Mouse (Mus musculus) small intestine, adult 2 months (tissue): ENCODE results near the gene Ppcdc. TPM values are rescaled to one million over a fixed set of nuclear protein-coding genes. Genes with fewer than 3 reads are reported as not detected.

Experiments
- H3K27ac ChIP-seq: fragments of 200-500 bp; 2 replicates; pipeline ENCODE4 v1.5.1; 2012; ENCODE audit warnings: low read depth, low read length, control low read depth, inconsistent platforms; ENCODE audit not compliant: insufficient read depth
- H3K27me3 ChIP-seq: fragments of 200-500 bp; 2 replicates; pipeline ENCODE4 v1.6.1; 2012; ENCODE audit warnings: mild to moderate bottlenecking, moderate library complexity, low read length, inconsistent platforms; ENCODE audit not compliant: control insufficient read depth, insufficient read depth
- H3K36me3 ChIP-seq: fragments of 200-500 bp; 2 replicates; pipeline ENCODE4 v1.6.1; 2012; ENCODE audit warnings: mild to moderate bottlenecking, low read length, control low read depth, inconsistent platforms; ENCODE audit not compliant: control insufficient read depth, insufficient read depth
- H3K4me1 ChIP-seq: fragments of 200-500 bp; 2 replicates; pipeline ENCODE4 v1.6.1; 2012; ENCODE audit warnings: low read length, inconsistent platforms, mixed read lengths; ENCODE audit not compliant: control insufficient read depth, insufficient read depth, insufficient read length
- H3K4me3 ChIP-seq: fragments of 200-500 bp; 2 replicates; pipeline ENCODE4 v1.5.1; 2012; ENCODE audit warnings: low read depth, mild to moderate bottlenecking, control low read depth, inconsistent platforms, low read length, moderate library complexity
- CTCF ChIP-seq: fragments of 200-500 bp; IDR thresholded peaks from 2 replicates; pipeline ENCODE4 v1.5.1; 2012; ENCODE audit warnings: low read depth, mild to moderate bottlenecking, control low read depth, inconsistent platforms, low read length, moderate library complexity, mixed read lengths; ENCODE audit not compliant: insufficient replicate concordance, insufficient read length; ENCODE audit errors: extremely low read depth
- POLR2A ChIP-seq: fragments of 200-500 bp; IDR thresholded peaks from 2 replicates; pipeline ENCODE4 v1.6.1; 2012; ENCODE audit warnings: low read depth, mild to moderate bottlenecking, control low read depth, inconsistent platforms, low read length, moderate library complexity
- WGBS: fragments of 180-500 bp; shearing (Covaris S2); methylation state at CpG from one replicate; pipeline ENCODE4 v1.1.7; 2018; 5-methylcytosine and 5-hydroxymethylcytosine counted together
- polyA plus RNA-seq: library from polyadenylated mRNA; depleted of rRNA; stranded (reverse); fragments of >200 nt; gene quantifications from 2 replicates; pipeline ENCODE4 v1.2.3, GENCODE M21; 2012

Gene Ppcdc
- polyA plus RNA-seq, 1 experiment, result 14.2 TPM

DNA sequence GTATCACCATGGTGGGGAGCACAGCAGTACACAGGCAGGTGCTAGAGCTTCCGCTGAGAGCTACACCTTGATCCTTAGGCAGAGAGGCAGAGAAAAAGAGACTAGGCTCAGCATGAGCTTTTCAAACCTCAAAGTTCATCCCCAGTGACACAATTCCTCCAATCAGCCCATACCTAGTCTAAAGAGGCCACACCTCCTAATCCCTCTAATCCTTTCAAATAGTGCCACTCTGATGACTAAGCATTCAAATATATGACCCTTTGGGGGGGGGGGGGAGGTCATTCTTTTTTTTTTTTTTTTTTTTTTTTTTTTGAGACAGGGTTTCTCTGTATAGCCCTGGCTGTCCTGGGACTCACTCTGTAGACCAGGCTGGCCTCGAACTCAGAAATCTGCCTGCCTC, 41.2 kb downstream of the Ppcdc start:
- no peak overlapping the region for H3K4me3 ChIP-seq
- no peak for TF ChIP-seq POLR2A
- 100% methylated on average over 2 of the region's 2 CpGs for WGBS
- no peak overlapping the region for H3K27ac ChIP-seq
- H3K27me3 ChIP-seq, result no peaks in the 10 kb centered on the region
- H3K4me1 ChIP-seq, result peaks cover 10% of the 10 kb centered on the region; the same call in 1 of the 2 replicates
- no peaks in the 10 kb centered on the region for H3K36me3 ChIP-seq

DNA sequence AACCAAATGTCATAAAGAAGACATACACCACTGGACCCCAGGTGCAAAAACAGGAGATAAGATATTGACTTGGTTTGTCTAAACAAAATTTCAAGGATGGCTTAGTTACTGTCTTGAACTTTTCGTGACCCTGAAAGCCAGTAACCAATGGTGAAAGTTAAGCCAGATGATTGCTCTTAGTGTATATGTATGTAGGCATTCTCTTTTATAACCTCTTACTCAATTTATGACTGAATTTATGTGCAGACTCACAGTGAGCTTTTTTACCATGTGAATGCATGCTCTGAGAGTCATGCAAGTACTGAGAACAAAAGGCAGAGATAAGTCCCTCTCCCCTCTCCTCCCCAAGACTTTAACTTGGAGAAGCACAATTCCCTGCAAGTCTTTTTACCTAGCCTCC, 47.0 kb downstream of the Ppcdc start:
- Histone ChIP-seq H3K27ac (no peak overlapping the region), H3K4me3 (no peak overlapping the region), H3K36me3 (no peaks in the 10 kb centered on the region), H3K4me1 (0 out of 2 replicates have a peak, but pooled peaks cover 2% of the 10 kb centered on the region), H3K27me3 (no peaks in the 10 kb centered on the region)
- TF ChIP-seq POLR2A (no peak), CTCF (no peak)
- WGBS, result 47% methylated on average over 1 of the region's 1 CpGs

DNA sequence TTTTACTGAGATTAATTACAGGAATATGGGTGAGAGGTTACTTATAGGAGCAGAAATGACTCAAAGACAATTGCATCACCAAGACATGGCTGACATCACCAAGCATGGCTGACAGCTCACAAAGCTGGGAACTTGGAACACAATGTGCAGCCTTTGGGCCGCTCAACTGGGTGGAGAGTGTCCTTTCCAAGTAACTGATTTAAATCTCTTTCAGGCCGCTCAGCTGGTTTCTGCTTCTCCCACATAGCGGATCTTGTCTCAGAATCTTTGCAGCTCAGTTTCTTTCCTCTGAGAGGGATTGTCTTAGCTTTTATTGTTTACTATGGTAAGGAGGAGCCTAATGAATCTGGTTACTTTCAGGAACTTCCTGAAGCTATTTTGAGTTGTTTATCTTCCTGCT, 49.1 kb downstream of the Ppcdc start:
- no peaks in the 10 kb centered on the region for H3K36me3 ChIP-seq
- no peak overlapping the region for H3K4me3 ChIP-seq
- no peak for TF ChIP-seq POLR2A
- no peak for TF ChIP-seq CTCF
- 89% methylated on average over 3 of the region's 3 CpGs for WGBS
- H3K4me1 ChIP-seq, result 0 out of 2 replicates have a peak, but pooled peaks cover 2% of the 10 kb centered on the region
- H3K27ac ChIP-seq, result no peak overlapping the region
- H3K27me3 ChIP-seq, result no peaks in the 10 kb centered on the region

DNA sequence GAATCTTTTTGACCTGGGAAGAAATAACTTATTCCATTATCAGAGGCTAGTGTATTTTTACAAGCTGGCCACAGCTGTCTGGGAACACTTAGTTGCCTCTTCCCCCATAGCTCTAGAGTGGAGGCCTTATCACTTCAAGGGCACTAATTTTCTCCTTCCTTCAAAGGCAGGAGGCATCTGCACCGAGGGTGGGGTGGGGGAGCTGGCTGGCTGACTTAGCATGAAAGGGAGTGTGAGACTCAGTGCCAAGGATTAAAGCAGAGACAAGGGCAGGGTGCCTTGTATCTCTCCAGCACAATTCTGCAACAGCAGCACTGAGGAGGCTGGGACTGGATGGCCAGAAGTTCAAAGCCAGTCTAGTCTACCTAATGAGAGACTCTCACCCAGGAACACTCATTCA, 50.8 kb downstream of the Ppcdc start:
- Histone ChIP-seq H3K4me3 (no peak overlapping the region), H3K4me1 (0 out of 2 replicates have a peak, but pooled peaks cover 2% of the 10 kb centered on the region), H3K36me3 (no peaks in the 10 kb centered on the region), H3K27ac (no peak overlapping the region), H3K27me3 (no peaks in the 10 kb centered on the region)
- 3% methylated on average over 1 of the region's 1 CpGs for WGBS
- TF ChIP-seq CTCF (no peak), POLR2A (no peak)

DNA sequence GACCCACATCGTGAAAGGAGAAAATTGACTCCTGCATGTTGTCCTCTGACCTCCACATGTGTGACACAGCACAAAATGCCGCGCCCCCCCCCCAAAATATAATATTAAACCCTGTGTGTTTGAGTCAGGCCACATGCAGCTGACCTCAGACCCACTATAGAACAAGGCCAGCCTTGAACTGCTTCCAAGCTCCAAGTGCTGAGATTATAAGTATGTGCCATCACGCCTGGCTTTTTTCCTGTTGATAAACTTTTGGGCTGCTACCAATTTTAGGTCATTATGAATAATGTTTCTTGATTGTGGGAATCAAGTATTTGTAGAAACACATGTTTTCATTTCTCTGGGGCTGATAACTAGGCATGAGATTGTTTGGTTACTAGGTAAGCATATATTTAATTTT, 53.0 kb downstream of the Ppcdc start:
- H3K36me3 ChIP-seq, result no peaks in the 10 kb centered on the region
- no peaks in the 10 kb centered on the region for H3K4me1 ChIP-seq
- no peak overlapping the region for H3K4me3 ChIP-seq
- 83% methylated on average over 4 of the region's 4 CpGs for WGBS
- no peak overlapping the region for H3K27ac ChIP-seq
- TF ChIP-seq CTCF (no peak), POLR2A (no peak)
- no peaks in the 10 kb centered on the region for H3K27me3 ChIP-seq

DNA sequence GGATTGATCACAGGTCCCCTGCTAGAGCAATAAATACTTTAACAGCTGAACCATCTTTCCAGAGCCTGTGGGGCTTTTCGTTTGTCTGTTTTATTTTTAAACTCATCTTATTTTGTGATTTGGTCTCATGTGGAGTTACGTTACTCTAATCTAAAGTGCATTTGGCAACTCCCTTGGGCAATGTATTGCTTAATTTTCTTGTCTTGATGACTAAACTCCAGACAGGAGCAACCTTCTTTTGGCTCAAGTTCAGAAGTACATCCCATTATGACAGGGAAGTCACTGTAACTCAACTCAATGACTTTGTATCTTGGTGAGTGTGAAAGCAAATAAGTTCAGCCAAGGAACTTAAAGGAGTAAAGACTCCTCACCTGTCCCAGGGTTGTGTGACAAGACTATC, 55.3 kb downstream of the Ppcdc start:
- TF ChIP-seq POLR2A (no peak), CTCF (no peak)
- Histone ChIP-seq H3K27me3 (no peaks in the 10 kb centered on the region), H3K27ac (no peak overlapping the region), H3K4me3 (no peak overlapping the region), H3K4me1 (no peaks in the 10 kb centered on the region), H3K36me3 (no peaks in the 10 kb centered on the region)
- 54% methylated on average over 2 of the region's 2 CpGs for WGBS

DNA sequence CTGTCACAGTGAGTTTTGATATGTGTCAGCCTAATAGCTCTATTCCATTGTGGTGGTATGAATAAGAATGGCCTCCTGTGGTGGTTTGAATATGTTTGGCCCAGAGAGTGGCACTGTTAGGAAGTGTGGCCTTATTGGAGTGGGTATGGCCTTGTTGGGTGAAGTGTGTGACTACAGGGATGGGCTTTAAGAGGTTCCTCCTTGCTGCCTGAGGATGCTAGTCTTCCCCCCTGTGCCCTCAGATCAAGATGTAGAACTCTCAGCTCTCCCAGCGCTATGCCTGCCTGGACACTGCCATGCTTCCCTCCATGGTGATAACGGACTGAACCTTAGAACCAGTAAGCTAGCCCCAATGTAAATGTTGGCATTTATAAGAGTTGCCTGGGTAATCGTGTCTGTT, 78.9 kb downstream of the Ppcdc start:
- Histone ChIP-seq H3K36me3 (no peaks in the 10 kb centered on the region), H3K4me3 (no peak overlapping the region), H3K4me1 (no peaks in the 10 kb centered on the region), H3K27ac (no peak overlapping the region), H3K27me3 (no peaks in the 10 kb centered on the region)
- WGBS, result 86% methylated on average over 3 of the region's 3 CpGs
- TF ChIP-seq POLR2A (no peak), CTCF (no peak)

DNA sequence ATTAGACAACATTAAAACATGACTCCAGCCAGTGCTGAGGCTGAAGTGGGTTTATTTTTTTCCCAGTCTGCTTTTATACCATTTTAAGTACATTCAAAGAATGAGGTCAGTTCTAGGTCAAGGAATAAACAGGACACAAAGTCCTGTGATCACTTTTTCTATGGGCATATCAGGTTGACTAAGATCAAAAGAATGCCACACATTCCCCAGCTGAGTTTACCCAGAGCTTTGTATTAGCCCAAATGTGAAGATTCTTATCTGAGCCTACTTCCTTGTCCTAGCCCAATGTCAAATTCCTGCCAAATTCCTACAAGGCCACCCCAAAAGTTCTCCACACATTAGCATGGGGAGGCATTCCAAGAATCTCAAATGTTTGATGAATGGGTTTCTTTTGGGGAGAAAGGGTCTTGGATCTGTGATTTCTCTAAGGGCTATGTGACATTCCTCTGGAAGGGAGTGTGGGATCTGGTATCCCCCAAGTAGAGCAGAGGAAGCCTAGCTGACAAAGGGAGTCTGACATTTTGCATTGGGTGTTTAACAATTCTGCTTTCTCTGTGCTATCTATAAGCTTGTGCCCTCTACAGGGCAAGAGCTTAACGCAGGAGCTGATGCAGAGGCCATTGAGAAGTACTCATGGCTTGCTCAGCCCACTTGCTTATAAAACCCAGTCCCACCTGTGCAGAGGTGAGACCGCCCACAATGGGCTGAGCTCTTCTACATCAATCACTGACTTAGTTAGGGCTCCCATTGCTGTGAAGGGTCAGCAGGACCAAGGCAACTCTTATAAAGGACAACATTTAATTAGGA, 85.3 kb downstream of the Ppcdc start:
- Histone ChIP-seq H3K36me3 (no peaks in the 10 kb centered on the region), H3K4me3 (no peak overlapping the region), H3K4me1 (no peaks in the 10 kb centered on the region), H3K27ac (no peak overlapping the region), H3K27me3 (no peaks in the 10 kb centered on the region)
- WGBS, result 75% methylated on average over 2 of the region's 2 CpGs
- TF ChIP-seq CTCF (no peak), POLR2A (no peak)
